Mouse (Mus musculus) heart, embryonic 14.5 days (tissue): ENCODE data around the gene Grhpr. TPM values are rescaled to one million over a fixed set of nuclear protein-coding genes. Genes with fewer than 3 reads are reported as not detected.

ENCODE experiments used
- ATAC-seq: fragments of 200-750 bp; cut with Nextera tagmentation; 2 replicates; pipeline ENCODE4 v1.8.0; 2017; ENCODE audit warnings: low read depth, moderate TSS enrichment; ENCODE audit not compliant: insufficient number of reproducible peaks, insufficient read depth, low FRiP score
- H3K27ac ChIP-seq, 2 experiments: fragments of 200-500 bp in 1 of 2; fragments of 300-500 bp in 1 of 2; sonication (generic) in 1 of 2; replicated peaks in 1 of 2; 2 replicates each; pipeline ENCODE4 v1.5.1; 2012 to 2014; ENCODE audit warnings: low read depth in 2 of 2, low read length in 2 of 2, control low read depth in 1 of 2, mild to moderate bottlenecking in 1 of 2, mixed read lengths in 1 of 2; ENCODE audit not compliant: control insufficient read depth in 1 of 2, insufficient read depth in 1 of 2
- H3K27me3 ChIP-seq: fragments of 300-500 bp; sonication (generic); 2 replicates; pipeline ENCODE4 v1.6.1; 2014; ENCODE audit warnings: mild to moderate bottlenecking, low read length, control low read depth; ENCODE audit not compliant: control insufficient read depth, insufficient read depth
- H3K36me3 ChIP-seq: fragments of 300-500 bp; sonication (generic); 2 replicates; pipeline ENCODE4 v1.6.1; 2014; ENCODE audit warnings: mild to moderate bottlenecking, control low read depth, low read length, mixed read lengths; ENCODE audit not compliant: control insufficient read depth, insufficient read depth
- H3K4me1 ChIP-seq, 2 experiments: fragments of 200-500 bp in 1 of 2; fragments of 300-500 bp in 1 of 2; sonication (generic) in 1 of 2; 2 replicates each; pipeline ENCODE4 v1.6.1; 2012 to 2014; ENCODE audit warnings: low read length in 2 of 2, control low read depth in 1 of 2, mixed read lengths in 1 of 2; ENCODE audit not compliant: control insufficient read depth in 2 of 2, insufficient read depth in 2 of 2
- H3K4me2 ChIP-seq: fragments of 300-500 bp; sonication (generic); 2 replicates; pipeline ENCODE4 v1.6.1; 2014; ENCODE audit warnings: mild to moderate bottlenecking, low read length
- H3K4me3 ChIP-seq, 2 experiments: fragments of 200-500 bp in 1 of 2; fragments of 300-500 bp in 1 of 2; sonication (generic) in 1 of 2; 2 replicates each; pipeline ENCODE4 v1.5.1; 2012 to 2014; ENCODE audit warnings: low read length in 2 of 2, mild to moderate bottlenecking in 2 of 2, control low read depth in 1 of 2, low read depth in 1 of 2, moderate library complexity in 1 of 2; ENCODE audit not compliant: control insufficient read depth in 1 of 2, insufficient read depth in 1 of 2
- H3K9ac ChIP-seq: fragments of 300-500 bp; sonication (generic); 2 replicates; pipeline ENCODE4 v1.6.1; 2014; ENCODE audit warnings: mild to moderate bottlenecking, low read length
- H3K9me3 ChIP-seq: fragments of 300-500 bp; sonication (generic); 2 replicates; pipeline ENCODE4 v1.6.1; 2016; ENCODE audit warnings: low read length, control low read depth; ENCODE audit not compliant: control insufficient read depth
- WGBS: fragments of 180-500 bp; shearing (Covaris S2); extraction: QIAGEN DNeasy Blood & Tissue Kit; methylation state at CpG from one replicate; pipeline ENCODE4 v1.1.7; 2014; 5-methylcytosine and 5-hydroxymethylcytosine counted together
- polyA plus RNA-seq: library from polyadenylated mRNA; unstranded; fragments of >200 nt; fragmentation: Nextera tagmentation; extraction: Ambion mirVana; gene quantifications from 2 replicates; pipeline ENCODE4 v1.2.1, GENCODE M21; 2014

Grhpr gene
- polyA plus RNA-seq, 1 experiment from 2014 or later: 88.7 TPM

DNA sequence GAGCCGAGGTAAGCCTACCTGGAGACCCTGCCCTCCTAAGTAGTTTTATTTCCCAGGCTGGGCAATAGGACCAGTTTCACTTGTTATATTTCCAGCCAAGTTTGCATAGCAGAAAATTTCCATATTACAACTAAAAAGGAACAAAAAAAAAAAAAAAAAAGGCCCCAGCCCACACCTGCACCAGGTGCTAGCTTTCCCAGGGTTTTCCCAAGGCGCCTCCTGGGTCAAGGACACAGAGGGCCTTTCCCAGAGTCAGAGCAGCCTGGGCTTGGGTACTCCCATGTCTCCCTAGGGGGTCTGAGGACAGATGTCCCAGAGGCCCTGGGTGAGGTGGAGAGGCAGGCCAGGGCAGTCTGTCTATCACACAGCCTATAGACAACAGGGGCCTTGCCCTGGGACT lies 16.0 kb upstream of the Grhpr start:
- Histone ChIP-seq H3K4me1 (no peaks in the 10 kb centered on the region), H3K9me3 (no peaks in the 10 kb centered on the region), H3K36me3 (no peaks in the 10 kb centered on the region), H3K4me2 (no peak overlapping the region), H3K27ac (no peak overlapping the region), H3K9ac (no peak overlapping the region), H3K27me3 (no peaks in the 10 kb centered on the region), H3K4me3 (no peak overlapping the region)
- 84% methylated on average over 2 of the region's 2 CpGs for WGBS
- ATAC-seq: no peak

DNA sequence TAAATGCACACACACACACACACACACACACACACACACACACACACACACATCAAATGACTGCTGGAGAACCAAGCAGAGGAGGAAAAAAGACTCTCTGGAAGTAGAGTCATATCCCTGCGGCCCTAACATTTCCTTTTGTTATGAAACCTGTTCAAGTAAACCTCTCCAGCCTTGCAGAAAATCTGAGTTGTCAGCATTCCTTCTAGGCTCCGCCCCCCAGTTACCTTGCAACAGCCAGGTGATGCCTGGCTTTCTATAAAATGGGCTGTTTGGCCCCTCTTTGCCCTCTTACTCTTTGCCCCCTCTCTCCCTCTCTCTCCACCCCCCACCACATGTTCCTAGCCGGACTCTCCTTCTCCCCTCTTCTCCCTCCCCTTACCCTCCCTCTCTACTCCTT lies 15.5 kb upstream of the Grhpr start:
- ATAC-seq: no peak
- no peaks in the 10 kb centered on the region for H3K27me3 ChIP-seq
- WGBS: 75% methylated on average over 3 of the region's 3 CpGs
- H3K4me3 ChIP-seq: no peak overlapping the region
- H3K9me3 ChIP-seq: no peaks in the 10 kb centered on the region
- no peak overlapping the region for H3K9ac ChIP-seq
- H3K4me1 ChIP-seq: no peaks in the 10 kb centered on the region
- no peaks in the 10 kb centered on the region for H3K36me3 ChIP-seq
- no peak overlapping the region for H3K4me2 ChIP-seq
- H3K27ac ChIP-seq: no peak overlapping the region

DNA sequence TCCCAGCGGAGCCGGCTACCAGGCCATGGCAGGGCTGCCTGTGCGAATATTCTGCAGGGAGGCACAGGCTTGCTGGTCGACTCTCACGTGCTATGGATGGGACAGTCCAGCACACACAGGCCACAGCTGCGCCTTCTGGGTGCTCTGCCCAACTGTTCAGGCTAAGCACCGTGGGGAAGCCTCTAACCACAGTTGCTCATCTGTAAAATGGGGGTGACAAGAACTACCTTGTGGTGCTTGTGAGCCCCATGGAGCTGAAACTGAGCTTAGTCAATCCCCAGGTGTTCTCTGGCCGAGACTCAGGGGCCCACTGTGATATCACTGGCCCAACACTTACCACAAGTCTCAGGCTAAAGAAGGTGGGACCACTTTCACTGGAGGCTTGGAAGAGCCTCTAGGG lies 13.8 kb upstream of the Grhpr start:
- WGBS: 82% methylated on average over 8 of the region's 8 CpGs
- no peak for ATAC-seq

DNA sequence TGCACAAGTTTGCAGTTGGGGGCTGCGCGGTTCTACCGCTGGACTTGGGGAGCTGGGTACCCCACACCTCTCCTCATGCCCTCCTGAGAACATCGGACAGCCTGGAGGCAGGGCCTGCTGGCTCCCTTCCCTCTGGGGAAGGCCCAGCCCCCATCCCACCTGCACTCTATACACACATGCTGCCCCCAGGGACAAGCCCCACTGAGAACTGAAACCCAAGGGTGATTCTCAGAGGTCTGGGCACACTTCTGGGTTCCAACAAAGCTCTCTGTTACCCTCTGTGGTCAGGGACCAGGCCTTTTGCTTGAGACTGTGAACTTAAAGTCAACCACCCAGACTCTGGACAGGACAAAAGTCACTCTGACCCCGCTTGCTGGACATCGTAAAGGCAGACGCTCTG lies 11.1 kb upstream of the Grhpr start:
- no peaks in the 10 kb centered on the region for H3K9me3 ChIP-seq
- 91% methylated on average over 7 of the region's 7 CpGs for WGBS
- H3K4me2 ChIP-seq: no peak overlapping the region
- no peaks in the 10 kb centered on the region for H3K27me3 ChIP-seq
- no peak for ATAC-seq
- no peak overlapping the region for H3K27ac ChIP-seq
- H3K9ac ChIP-seq: no peak overlapping the region
- peaks cover 4 to 6% of the 10 kb centered on the region in 2 experiments; a peak in 3 of 4 replicates for H3K4me1 ChIP-seq
- no peak overlapping the region for H3K4me3 ChIP-seq
- H3K36me3 ChIP-seq: no peaks in the 10 kb centered on the region

More for the DNA sequence above, 13.8 kb upstream of the Grhpr start:
- Histone ChIP-seq H3K9ac (no peak overlapping the region), H3K9me3 (no peaks in the 10 kb centered on the region), H3K4me3 (no peak overlapping the region), H3K4me2 (no peak overlapping the region), H3K27me3 (no peaks in the 10 kb centered on the region), H3K36me3 (no peaks in the 10 kb centered on the region), H3K4me1 (no peaks in the 10 kb centered on the region), H3K27ac (no peak overlapping the region)

DNA sequence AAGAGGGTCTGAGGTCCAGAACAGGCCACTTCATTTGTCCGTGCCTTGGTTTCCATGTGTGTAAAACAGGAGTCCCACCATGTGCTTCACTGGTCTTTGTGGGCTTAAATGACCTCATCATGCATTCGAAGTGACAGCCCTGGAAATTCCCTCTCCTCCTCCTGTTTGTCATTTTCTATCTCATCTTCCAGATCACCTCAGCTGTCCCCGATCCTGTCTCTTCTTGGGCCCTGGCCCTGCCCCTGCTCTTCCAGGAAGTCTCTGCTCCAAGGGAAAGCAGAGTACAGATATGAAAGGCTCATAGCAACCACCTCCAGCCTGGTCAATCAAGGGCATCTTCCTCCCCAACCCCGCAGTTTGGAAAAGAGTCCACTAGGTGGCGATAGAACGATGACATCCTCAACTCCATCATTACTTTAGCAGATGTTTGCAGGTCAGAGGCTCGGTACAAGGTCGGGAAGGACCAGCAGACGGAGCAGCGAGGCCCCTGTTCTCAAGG lies 10.5 kb upstream of the Grhpr start:
- Histone ChIP-seq H3K27ac (no peak overlapping the region), H3K9ac (no peak overlapping the region), H3K4me1 (peaks cover 4 to 6% of the 10 kb centered on the region in 2 experiments; a peak in 3 of 4 replicates), H3K36me3 (no peaks in the 10 kb centered on the region), H3K4me3 (no peak overlapping the region), H3K9me3 (no peaks in the 10 kb centered on the region), H3K27me3 (no peaks in the 10 kb centered on the region), H3K4me2 (no peak overlapping the region)
- ATAC-seq: no peak
- WGBS: 24% methylated on average over 10 of the region's 10 CpGs

DNA sequence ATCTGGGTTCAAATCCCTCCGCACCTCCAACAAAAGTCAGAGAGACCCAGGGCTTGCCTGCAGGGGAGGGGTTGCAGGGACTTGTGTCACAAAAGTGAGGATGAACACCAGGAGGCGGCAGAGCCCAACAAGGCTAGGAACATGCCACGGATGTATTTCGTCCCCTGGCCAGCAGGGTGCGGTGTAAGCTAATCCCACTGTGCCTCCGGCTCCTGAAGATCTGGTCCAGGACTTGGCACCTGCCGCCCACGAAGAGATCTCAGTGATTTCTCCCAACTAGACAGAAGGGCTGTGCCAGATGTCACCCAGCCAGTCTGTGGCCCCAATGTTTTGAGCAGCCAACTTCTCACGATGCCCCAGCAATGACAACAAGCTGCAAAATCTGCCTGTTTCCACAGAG lies 7.7 kb upstream of the Grhpr start:
- Histone ChIP-seq H3K9ac (peak overlapping the region; percentile 9; the same call in 1 of the 2 replicates), H3K4me3 (peak overlapping the region; percentile 13 to 36; a peak in 3 of 4 replicates), H3K27ac (no peak overlapping the region), H3K4me1 (peaks cover 4 to 6% of the 10 kb centered on the region in 2 experiments; a peak in 3 of 4 replicates), H3K27me3 (no peaks in the 10 kb centered on the region), H3K4me2 (peak overlapping the region; percentile 54), H3K36me3 (no peaks in the 10 kb centered on the region), H3K9me3 (no peaks in the 10 kb centered on the region)
- ATAC-seq: no peak
- WGBS: 13% methylated on average over 9 of the region's 9 CpGs

DNA sequence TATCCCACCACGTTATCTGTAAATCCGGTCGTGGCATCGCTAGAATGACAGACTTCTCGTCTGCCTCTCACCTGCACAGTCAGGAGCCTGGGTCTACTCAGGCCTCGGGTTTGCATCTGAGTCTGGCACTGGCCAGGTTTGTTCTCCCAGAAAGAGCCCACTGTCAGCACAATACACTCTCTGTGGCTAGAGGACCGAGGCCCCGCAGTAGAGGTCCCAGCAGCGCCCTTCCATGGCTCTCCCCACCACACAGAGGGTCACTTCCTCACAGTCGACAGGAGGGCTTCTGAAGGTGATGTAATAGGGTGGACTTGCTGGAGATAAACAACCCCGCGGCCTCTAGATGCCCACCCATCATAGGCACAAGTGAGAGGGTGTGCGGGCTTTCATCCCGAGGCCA lies 7.3 kb upstream of the Grhpr start:
- ATAC-seq: no peak

DNA sequence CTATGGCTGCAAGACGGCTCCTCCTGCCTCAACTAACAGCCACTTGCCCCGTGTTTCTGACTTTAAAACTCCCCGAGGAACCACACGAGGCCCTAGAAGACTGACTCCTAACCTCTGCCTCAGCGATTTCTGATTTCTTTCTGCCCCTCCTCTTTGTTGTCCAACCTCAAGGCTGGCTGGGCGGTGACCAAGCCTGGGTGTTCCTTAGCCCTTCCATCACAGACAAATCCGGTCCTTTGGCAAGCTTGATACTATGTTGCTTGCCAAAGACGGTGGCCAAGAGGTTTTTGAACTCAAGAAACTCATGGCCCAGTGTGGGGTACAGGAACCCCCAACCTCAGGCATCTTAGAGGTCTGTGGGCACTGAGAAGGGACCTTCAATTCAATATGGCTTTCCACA lies 6.9 kb upstream of the Grhpr start:
- Histone ChIP-seq H3K9ac (no peak overlapping the region), H3K36me3 (no peaks in the 10 kb centered on the region), H3K27ac (no peak overlapping the region), H3K27me3 (no peaks in the 10 kb centered on the region), H3K4me3 (no peak overlapping the region), H3K4me2 (0 out of 2 replicates have a peak overlapping the region, but pooled peaks have one; percentile 54), H3K4me1 (peaks cover 4 to 6% of the 10 kb centered on the region in 2 experiments; a peak in 3 of 4 replicates), H3K9me3 (no peaks in the 10 kb centered on the region)
- ATAC-seq: no peak
- WGBS: 81% methylated on average over 8 of the region's 8 CpGs

More for the DNA sequence above, 7.3 kb upstream of the Grhpr start:
- H3K4me3 ChIP-seq: peak overlapping the region; percentile 13 to 36; a peak in 3 of 4 replicates
- H3K27me3 ChIP-seq: no peaks in the 10 kb centered on the region
- peak overlapping the region; percentile 54 for H3K4me2 ChIP-seq
- no peaks in the 10 kb centered on the region for H3K9me3 ChIP-seq
- H3K27ac ChIP-seq: no peak overlapping the region
- H3K4me1 ChIP-seq: peaks cover 4 to 6% of the 10 kb centered on the region in 2 experiments; a peak in 3 of 4 replicates
- 46% methylated on average over 14 of the region's 14 CpGs for WGBS
- peak overlapping the region; percentile 9; the same call in 1 of the 2 replicates for H3K9ac ChIP-seq
- H3K36me3 ChIP-seq: no peaks in the 10 kb centered on the region
